ENCODE assay signal across 9 mouse cellular contexts in the genomic region with DNA sequence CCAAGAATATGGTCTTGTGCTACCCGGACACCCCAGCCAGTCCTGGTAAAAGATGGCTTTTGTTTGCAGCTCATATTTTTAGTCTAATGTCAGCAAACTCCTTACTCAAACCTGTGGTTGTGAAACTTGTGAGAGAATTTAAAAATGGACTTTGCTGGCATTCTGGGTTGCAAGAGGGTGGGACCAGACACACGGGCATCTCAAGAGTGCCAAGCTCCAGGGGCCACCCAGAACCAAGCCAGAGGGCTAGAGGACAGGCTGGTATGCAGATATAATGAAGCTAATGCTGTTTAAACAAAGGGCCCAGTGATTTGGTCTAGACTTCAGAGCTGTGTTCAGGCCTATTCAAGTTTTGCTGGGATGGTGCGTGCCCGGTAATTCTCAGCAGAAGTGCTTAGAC. TPM values are rescaled to one million over a fixed set of nuclear protein-coding genes. Genes with fewer than 3 reads are reported as not detected.
DNase-seq lines count a peak whose midpoint lies in the region; ATAC-seq and TF ChIP-seq lines count a peak whose summit lies in the region.
"Had no signal": no experiment of that assay in that cellular context is flagged by ENCODE, and none has a peak within 500 bp of the region (broad histone marks: within the 10 kb centered on the region; RNA-seq: fewer than 3 reads in every experiment).

No protein-coding gene starts in this region.

- DNase-seq in heart, postnatal 0 days (ENCODE audit: low spot score): no peak
- no peak for DNase-seq in heart, postnatal 25 days (ENCODE audit: low spot score)
- DNase-seq in brain, embryonic 14.5 days (ENCODE audit: low read depth): peak; percentile 56
- no peak for DNase-seq in hindbrain, embryonic 14.5 days (ENCODE audit: low spot score)
- DNase-seq in spleen, postnatal 36 days (ENCODE audit: low spot score in 2 of 2): no peak
- no peak for DNase-seq in gastrocnemius, adult 18-20 months (ENCODE audit: low spot score)
- DNase-seq in frontal cortex, postnatal 10 days (ENCODE audit: low spot score in 2 of 2): no peak

- H3K9ac ChIP-seq in heart, postnatal 0 days (replicated peaks; ENCODE audit: low read depth, low read length): no peak overlapping the region
- peak overlapping the region; percentile 79 for H3K9ac ChIP-seq in hindbrain, embryonic 14.5 days
- no peak overlapping the region; the same call in 1 of the 2 replicates for H3K9ac ChIP-seq in midbrain, embryonic 16.5 days (ENCODE audit: low read depth, low read length)

- H3K4me3 ChIP-seq in heart, postnatal 0 days (ENCODE audit: low read depth, low read length): peak overlapping the region; percentile 59
- peak overlapping the region; percentile 63 for H3K4me3 ChIP-seq in hindbrain, embryonic 14.5 days (replicated peaks; ENCODE audit: low read length)
- H3K4me3 ChIP-seq in midbrain, embryonic 16.5 days (ENCODE audit: low read depth, low read length): peak overlapping the region; percentile 84

- H3K27ac ChIP-seq in heart, postnatal 0 days (ENCODE audit: low read depth): no peak overlapping the region
- H3K27ac ChIP-seq in hindbrain, embryonic 14.5 days: no peak overlapping the region
- H3K27ac ChIP-seq in midbrain, embryonic 16.5 days (ENCODE audit: low read length): no peak overlapping the region

- H3K9me3 ChIP-seq in heart, postnatal 0 days (replicated peaks; ENCODE audit: control insufficient read depth, low read length): no peaks in the 10 kb centered on the region
- H3K9me3 ChIP-seq in hindbrain, embryonic 14.5 days (ENCODE audit: control insufficient read depth, low read length): no peaks in the 10 kb centered on the region
- no peaks in the 10 kb centered on the region for H3K9me3 ChIP-seq in midbrain, embryonic 16.5 days (replicated peaks; ENCODE audit: control insufficient read depth, low read length, poor library complexity, severe bottlenecking)

- no peak for ATAC-seq in heart, postnatal 0 days (ENCODE audit: insufficient read depth, low read depth)
- no peak for ATAC-seq in hindbrain, embryonic 14.5 days (ENCODE audit: low FRiP score)
- ATAC-seq in midbrain, embryonic 16.5 days: no peak
- ATAC-seq: Patski had no signal

- peak overlapping the region; percentile 83 for H3K4me2 ChIP-seq in heart, postnatal 0 days (ENCODE audit: low read depth, low read length)
- H3K4me2 ChIP-seq in hindbrain, embryonic 14.5 days (replicated peaks): peak overlapping the region; percentile 92
- peak overlapping the region; percentile 93 for H3K4me2 ChIP-seq in midbrain, embryonic 16.5 days (ENCODE audit: low read length)

- H3K4me1 ChIP-seq in heart, postnatal 0 days (ENCODE audit: control insufficient read depth, insufficient read depth): peaks cover 33% of the 10 kb centered on the region
- H3K4me1 ChIP-seq in hindbrain, embryonic 14.5 days (replicated peaks; ENCODE audit: control insufficient read depth, insufficient read depth, low read length): peaks cover 54% of the 10 kb centered on the region
- H3K4me1 ChIP-seq in midbrain, embryonic 16.5 days (ENCODE audit: control insufficient read depth, insufficient read depth, low read length): peaks cover 33% of the 10 kb centered on the region

- H3K27me3 ChIP-seq in heart, postnatal 0 days (ENCODE audit: control insufficient read depth, insufficient read depth, low read length): peaks cover 7% of the 10 kb centered on the region; the same call in 1 of the 2 replicates
- peaks cover 8% of the 10 kb centered on the region; the same call in 1 of the 2 replicates for H3K27me3 ChIP-seq in hindbrain, embryonic 14.5 days (ENCODE audit: control insufficient read depth, insufficient read depth, low read length)
- no peaks in the 10 kb centered on the region for H3K27me3 ChIP-seq in midbrain, embryonic 16.5 days (ENCODE audit: control insufficient read depth, insufficient read depth, low read depth, low read length)
- H3K27me3 ChIP-seq: Patski had no signal

- H3K36me3 ChIP-seq in heart, postnatal 0 days (replicated peaks; ENCODE audit: control insufficient read depth, insufficient read depth, low read length): no peaks in the 10 kb centered on the region
- H3K36me3 ChIP-seq in hindbrain, embryonic 14.5 days (replicated peaks; ENCODE audit: control insufficient read depth, insufficient read depth): no peaks in the 10 kb centered on the region
- no peaks in the 10 kb centered on the region for H3K36me3 ChIP-seq in midbrain, embryonic 16.5 days (ENCODE audit: control insufficient read depth, insufficient read depth, low read length)

- no peak for TF ChIP-seq POLR2A in brain, embryonic 14.5 days (IDR thresholded peaks at IDR 0.05; ENCODE audit: borderline replicate concordance, extremely low read depth, insufficient read depth, insufficient read length, poor library complexity, severe bottlenecking)

- TF ChIP-seq EP300 in heart, postnatal 0 days (IDR thresholded peaks at IDR 0.05; ENCODE audit: low read depth): no peak

- intact Hi-C loops in heart, postnatal 25 days (cut with DNase I): loop anchor here (2.0 to 10.0 kb wide), 4 partner anchors 55 to 367 kb away; no protein-coding TSS in a partner anchor

- TF ChIP-seq CTCF in heart, postnatal 0 days (IDR thresholded peaks at IDR 0.05; ENCODE audit: low read depth): no peak
- TF ChIP-seq CTCF in brain, embryonic 14.5 days (IDR thresholded peaks at IDR 0.05; ENCODE audit: borderline replicate concordance, extremely low read depth, insufficient read depth, insufficient read length): no peak

- 46% methylated on average over 4 of the region's 4 CpGs for WGBS in heart, postnatal 0 days
- 40% methylated on average over 4 of the region's 4 CpGs for WGBS in hindbrain, embryonic 14.5 days
- WGBS in midbrain, embryonic 16.5 days: 38% methylated on average over 4 of the region's 4 CpGs

RNA-seq across cellular contexts. Expression of a gene that starts 2.1 kb away (rescaled TPM):
- 6.6 and 8.9 TPM in 2 replicates for total RNA-seq in heart, postnatal 0 days (2014; rRNA removed; ENCODE audit: low replicate concordance)
- 0.57 and 0.70 TPM in 2 replicates for polyA plus RNA-seq in heart, postnatal 0 days (2015; fragmentation: Nextera tagmentation; extraction: Ambion mirVana)
- total RNA-seq in heart, postnatal 25 days (2021): 1 to 10 TPM; 2.8 to 3.4 TPM
- polyA plus RNA-seq in brain, embryonic 14.5 days (2012; rRNA removed): 16.8 and 22.7 TPM in 2 replicates
- polyA plus RNA-seq in hindbrain, embryonic 14.5 days (2014; fragmentation: Nextera tagmentation; extraction: Ambion mirVana): 5.0 and 5.4 TPM in 2 replicates
- polyA plus RNA-seq in midbrain, embryonic 16.5 days (2015; fragmentation: Nextera tagmentation; extraction: Ambion mirVana): 3.2 and 4.1 TPM in 2 replicates
- total RNA-seq in gastrocnemius, adult 18-20 months (2021): under 1 TPM; 0.66 to 0.88 TPM
